Mouse (Mus musculus) stomach, postnatal 0 days (tissue): Measurements from ENCODE around the gene Fanca.

Experiments
- CTCF ChIP-seq: IDR thresholded peaks from 2 replicates; pipeline ENCODE4 v1.5.1; 2016; ENCODE audit warnings: antibody characterized with exemption, low read depth, mild to moderate bottlenecking, moderate library complexity
- EP300 ChIP-seq: optimal IDR thresholded peaks from 2 replicates; pipeline ENCODE3; 2016; ENCODE audit warnings: antibody characterized with exemption

- TF ChIP-seq CTCF (no peak), EP300 (no peak)
Measured at GRCm38 (mm10) chr8:123329961-123330360, 11.6 kb upstream of the Fanca start.
